In genomic region chr1:133694876-133695275, GRCm38 (mm10) we compare ENCODE assay signal across 8 mouse cellular contexts. TPM values are rescaled to one million over a fixed set of nuclear protein-coding genes. Genes with fewer than 3 reads are reported as not detected.
A peak's percentile ranks its signal among the peaks of the same experiment; 100 is the strongest.
DNase-seq lines count a peak whose midpoint lies in the region; ATAC-seq lines count a peak whose summit lies in the region.

No protein-coding gene starts in this region.

- peak; percentile 63 for DNase-seq in adrenal gland, postnatal 14 days
- no peak for DNase-seq in adrenal gland, adult 8-10 months
- DNase-seq in heart, adult 11 months, result peak; percentile 97
- DNase-seq in kidney, postnatal 10 days, result peak; percentile 38
- DNase-seq in embryo, embryonic 11 days, result no peak
- no peak for DNase-seq in gastrocnemius, adult 8-10 months (ENCODE audit: low spot score in 2 of 2)
- DNase-seq in right cerebral cortex, postnatal 25 days, result no peak

- peak; percentile 80 for ATAC-seq in neutrophil, adult 5-6 weeks (ENCODE audit: extremely low read depth, insufficient number of reproducible peaks, low FRiP score, poor library complexity, severe bottlenecking)

RNA-seq across cellular contexts. Expression of gene Lax1, which starts 5.0 kb away (rescaled TPM):
- total RNA-seq in adrenal gland, postnatal 14 days (2021), result 0.82 and 7.1 TPM in 2 replicates
- total RNA-seq in adrenal gland, adult 8-10 months (2022), result under 1 TPM in 3 of 4 experiments, not detected in 1; 0.45 to 0.65 (median 0.62) TPM
- 75.3 and 76.6 TPM in 2 replicates for total RNA-seq in neutrophil, adult 5-6 weeks (2017)
- total RNA-seq in gastrocnemius, adult 8-10 months (2022), result not detected

RNA-seq across cellular contexts. Expression of gene Gm38394, which starts 33.8 kb away (rescaled TPM):
- total RNA-seq in adrenal gland, postnatal 14 days (2021), result 36.0 and 37.9 TPM in 2 replicates
- 10 to 100 TPM; 23.4 to 37.3 (median 27.2) TPM for total RNA-seq in adrenal gland, adult 8-10 months (2022)
- total RNA-seq in neutrophil, adult 5-6 weeks (2017), result 9.1 and 16.9 TPM in 2 replicates
- total RNA-seq in gastrocnemius, adult 8-10 months (2022), result 10 to 100 TPM; 25.4 to 32.7 (median 26.1) TPM

RNA-seq across cellular contexts. Expression of gene Zbed6, which starts 34.2 kb away (rescaled TPM):
- 8.0 and 10.9 TPM in 2 replicates for total RNA-seq in adrenal gland, postnatal 14 days (2021)
- total RNA-seq in adrenal gland, adult 8-10 months (2022), result 10 to 100 TPM in 3 of 4 experiments, 1 to 10 TPM in 1; 8.8 to 25.1 (median 17.5) TPM
- 36.1 and 37.1 TPM in 2 replicates for total RNA-seq in neutrophil, adult 5-6 weeks (2017)
- 1 to 10 TPM; 5.3 to 9.9 (median 8.6) TPM for total RNA-seq in gastrocnemius, adult 8-10 months (2022)

Comparison
In these comparisons a context has a peak if more than half of its experiments do, and no peak if none do; other contexts are left out.
1. DNase-seq: peak in adrenal gland, postnatal 14 days (single experiment), heart, adult 11 months (single experiment) and kidney, postnatal 10 days (single experiment); none in adrenal gland, adult 8-10 months (single experiment), embryo, embryonic 11 days (single experiment), gastrocnemius, adult 8-10 months (0 of 2) and right cerebral cortex, postnatal 25 days (single experiment).